Mouse (Mus musculus) limb, embryonic 11.5 days (tissue): ENCODE data around the gene Kdm4a. TPM values are rescaled to one million over a fixed set of nuclear protein-coding genes. Genes with fewer than 3 reads are reported as not detected.
A peak's percentile ranks its signal among the peaks of the same experiment; 100 is the strongest.

Source experiments
- ATAC-seq: fragments of 200-750 bp; cut with Nextera tagmentation; 2 replicates; pipeline ENCODE4 v1.8.0; 2017; ENCODE audit warnings: low read depth; ENCODE audit not compliant: insufficient number of reproducible peaks, low FRiP score, low TSS enrichment
- DNase-seq: peaks from one replicate; pipeline ENCODE4 v3.0.0-alpha.2; 2015; ENCODE audit warnings: low spot score
- H3K27ac ChIP-seq: fragments of 300-500 bp; sonication (generic); replicated peaks from 2 replicates; pipeline ENCODE4 v1.5.1; 2014; ENCODE audit warnings: low read depth, mild to moderate bottlenecking, low read length
- H3K27me3 ChIP-seq: fragments of 300-500 bp; sonication (generic); 2 replicates; pipeline ENCODE4 v1.6.1; 2014; ENCODE audit warnings: mild to moderate bottlenecking, low read length, mixed read lengths; ENCODE audit not compliant: control insufficient read depth, insufficient read depth
- H3K36me3 ChIP-seq: fragments of 300-500 bp; sonication (generic); 2 replicates; pipeline ENCODE4 v1.6.1; 2014; ENCODE audit warnings: mild to moderate bottlenecking, low read length, moderate library complexity, mixed read lengths; ENCODE audit not compliant: control insufficient read depth, insufficient read depth
- H3K4me1 ChIP-seq: fragments of 300-500 bp; sonication (generic); 2 replicates; pipeline ENCODE4 v1.6.1; 2014; ENCODE audit warnings: low read length, mixed read lengths; ENCODE audit not compliant: control insufficient read depth, insufficient read depth
- H3K4me2 ChIP-seq: fragments of 300-500 bp; sonication (generic); 2 replicates; pipeline ENCODE4 v1.6.1; 2014; ENCODE audit warnings: low read depth, mild to moderate bottlenecking, moderate library complexity; ENCODE audit not compliant: severe bottlenecking
- H3K4me3 ChIP-seq: fragments of 300-500 bp; sonication (generic); 2 replicates; pipeline ENCODE4 v1.5.1; 2014; ENCODE audit warnings: low read depth, low read length
- H3K9ac ChIP-seq: fragments of 300-500 bp; sonication (generic); 2 replicates; pipeline ENCODE4 v1.6.1; 2014; ENCODE audit warnings: mild to moderate bottlenecking, low read length
- H3K9me3 ChIP-seq: fragments of 300-500 bp; sonication (generic); 2 replicates; pipeline ENCODE4 v1.6.1; 2016; ENCODE audit warnings: low read length; ENCODE audit not compliant: control insufficient read depth
- WGBS: fragments of 180-500 bp; shearing (Covaris S2); extraction: QIAGEN DNeasy Blood & Tissue Kit; methylation state at CpG from one replicate; pipeline ENCODE4 v1.1.7; 2014; 5-methylcytosine and 5-hydroxymethylcytosine counted together
- polyA plus RNA-seq: library from polyadenylated mRNA; unstranded; fragments of >200 nt; fragmentation: Nextera tagmentation; extraction: Ambion mirVana; gene quantifications from 2 replicates; pipeline ENCODE4 v1.2.1, GENCODE M21; 2014

Kdm4a gene
- polyA plus RNA-seq, 1 experiment from 2014 or later = 63.9 TPM

DNA sequence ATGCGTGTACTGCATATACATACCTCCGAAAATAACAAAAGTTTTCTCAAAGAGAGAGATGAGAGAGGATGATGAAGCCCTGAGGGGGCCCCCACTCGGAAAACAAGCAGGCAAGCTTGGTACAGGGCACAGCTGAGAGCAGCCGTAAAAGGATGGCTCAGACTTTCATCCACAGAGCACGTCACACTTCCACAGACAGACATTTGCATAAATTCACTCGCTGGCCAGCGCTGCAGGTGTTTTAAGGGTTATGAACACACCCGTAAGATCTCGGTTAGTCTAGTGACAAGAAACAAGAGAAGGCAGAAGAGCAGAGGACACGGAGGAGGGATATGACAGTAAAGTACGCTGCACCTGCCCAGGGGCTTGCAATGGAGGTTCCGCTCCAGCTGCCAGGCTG is 7.4 kb downstream of the Kdm4a start:
- DNase-seq (no peak), ATAC-seq (no peak)
- no peaks in the 10 kb centered on the region for H3K9me3 ChIP-seq
- no peaks in the 10 kb centered on the region for H3K4me1 ChIP-seq
- no peak overlapping the region for H3K4me3 ChIP-seq
- no peak overlapping the region for H3K4me2 ChIP-seq
- 95% methylated on average over 12 of the region's 12 CpGs for WGBS
- peaks cover 48% of the 10 kb centered on the region for H3K36me3 ChIP-seq
- no peaks in the 10 kb centered on the region for H3K27me3 ChIP-seq
- H3K27ac ChIP-seq = no peak overlapping the region
- no peak overlapping the region for H3K9ac ChIP-seq

GRCm38 (mm10) chr4:118171006-118171405 is 8.8 kb downstream of the Kdm4a start:
- H3K9ac ChIP-seq = no peak overlapping the region

DNA sequence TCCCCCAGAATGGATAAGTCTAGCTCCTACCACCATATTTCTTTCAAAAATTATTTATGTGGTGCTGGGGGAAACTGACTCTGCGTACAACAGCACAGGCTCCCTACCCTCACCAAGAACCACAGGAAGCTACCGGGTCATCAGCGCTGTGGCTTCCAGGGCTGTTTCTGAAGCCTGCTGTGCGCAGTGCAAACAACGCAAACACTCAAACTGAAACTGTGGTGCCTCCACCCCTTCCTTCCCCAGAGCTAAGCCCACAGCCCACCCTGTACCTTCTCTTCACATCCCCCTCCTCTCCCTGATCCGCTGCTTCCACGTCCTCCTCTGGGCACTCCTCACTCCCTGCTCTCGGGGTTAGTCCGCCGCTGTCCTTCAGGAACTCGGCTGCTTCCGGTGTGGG is 17.7 kb downstream of the Kdm4a start:
- no peak for DNase-seq
- 96% methylated on average over 12 of the region's 12 CpGs for WGBS
- H3K9me3 ChIP-seq = no peaks in the 10 kb centered on the region
- no peak for ATAC-seq
- H3K36me3 ChIP-seq = peaks cover 71% of the 10 kb centered on the region
- no peak overlapping the region for H3K4me2 ChIP-seq
- H3K4me1 ChIP-seq = no peaks in the 10 kb centered on the region
- no peaks in the 10 kb centered on the region for H3K27me3 ChIP-seq
- H3K9ac ChIP-seq = no peak overlapping the region
- no peak overlapping the region for H3K27ac ChIP-seq
- H3K4me3 ChIP-seq = no peak overlapping the region

More at GRCm38 (mm10) chr4:118171006-118171405, 8.8 kb downstream of the Kdm4a start:
- ATAC-seq = no peak
- peaks cover 51% of the 10 kb centered on the region for H3K36me3 ChIP-seq
- H3K27ac ChIP-seq = no peak overlapping the region
- no peaks in the 10 kb centered on the region for H3K27me3 ChIP-seq
- H3K4me2 ChIP-seq = no peak overlapping the region
- peak; percentile 36 for DNase-seq
- H3K4me3 ChIP-seq = no peak overlapping the region
- no peaks in the 10 kb centered on the region for H3K9me3 ChIP-seq
- WGBS = 89% methylated on average over 9 of the region's 9 CpGs
- H3K4me1 ChIP-seq = no peaks in the 10 kb centered on the region

- Histone ChIP-seq H3K27me3 (no peaks in the 10 kb centered on the region), H3K9ac (no peak overlapping the region), H3K4me2 (no peak overlapping the region), H3K36me3 (peaks cover 56% of the 10 kb centered on the region), H3K4me1 (no peaks in the 10 kb centered on the region), H3K4me3 (no peak overlapping the region), H3K27ac (no peak overlapping the region), H3K9me3 (no peaks in the 10 kb centered on the region)
- no peak for DNase-seq
- 91% methylated on average over 3 of the region's 3 CpGs for WGBS
- no peak for ATAC-seq
Observed at GRCm38 (mm10) chr4:118157666-118158065, 22.2 kb downstream of the Kdm4a start.

- H3K9me3 ChIP-seq = no peaks in the 10 kb centered on the region
- H3K27ac ChIP-seq = no peak overlapping the region
- ATAC-seq (no peak), DNase-seq (no peak)
- H3K4me2 ChIP-seq = no peak overlapping the region
- H3K27me3 ChIP-seq = no peaks in the 10 kb centered on the region
- no peaks in the 10 kb centered on the region for H3K4me1 ChIP-seq
- 94% methylated on average over 15 of the region's 15 CpGs for WGBS
- H3K36me3 ChIP-seq = peaks cover 56% of the 10 kb centered on the region
- H3K9ac ChIP-seq = no peak overlapping the region
- H3K4me3 ChIP-seq = no peak overlapping the region
Observed at GRCm38 (mm10) chr4:118156559-118156958, 23.3 kb downstream of the Kdm4a start.

DNA sequence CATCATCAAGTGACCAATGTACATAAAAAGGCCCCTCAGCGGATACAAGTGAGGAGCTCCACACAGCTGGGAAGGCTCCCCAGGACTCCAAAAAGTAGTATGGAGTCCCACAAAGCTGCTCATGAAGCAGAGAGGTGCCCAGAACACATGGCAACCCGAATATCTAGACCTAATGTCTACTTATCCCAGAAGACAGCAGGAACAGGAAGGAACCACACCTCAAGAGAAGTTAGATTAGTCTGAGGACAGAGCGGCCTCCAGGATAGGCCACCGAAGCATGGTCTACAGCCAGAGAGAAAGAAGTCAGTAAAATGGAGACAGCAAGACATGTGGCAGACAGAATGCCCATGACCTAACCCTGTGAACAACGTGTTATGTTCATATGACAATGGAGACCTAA is 25.0 kb downstream of the Kdm4a start:
- no peak for DNase-seq
- Histone ChIP-seq H3K4me2 (no peak overlapping the region), H3K4me1 (no peaks in the 10 kb centered on the region), H3K4me3 (no peak overlapping the region), H3K36me3 (peaks cover 44% of the 10 kb centered on the region), H3K9me3 (no peaks in the 10 kb centered on the region), H3K27ac (no peak overlapping the region), H3K27me3 (no peaks in the 10 kb centered on the region), H3K9ac (no peak overlapping the region)
- ATAC-seq = no peak
- WGBS = 91% methylated on average over 5 of the region's 5 CpGs

DNA sequence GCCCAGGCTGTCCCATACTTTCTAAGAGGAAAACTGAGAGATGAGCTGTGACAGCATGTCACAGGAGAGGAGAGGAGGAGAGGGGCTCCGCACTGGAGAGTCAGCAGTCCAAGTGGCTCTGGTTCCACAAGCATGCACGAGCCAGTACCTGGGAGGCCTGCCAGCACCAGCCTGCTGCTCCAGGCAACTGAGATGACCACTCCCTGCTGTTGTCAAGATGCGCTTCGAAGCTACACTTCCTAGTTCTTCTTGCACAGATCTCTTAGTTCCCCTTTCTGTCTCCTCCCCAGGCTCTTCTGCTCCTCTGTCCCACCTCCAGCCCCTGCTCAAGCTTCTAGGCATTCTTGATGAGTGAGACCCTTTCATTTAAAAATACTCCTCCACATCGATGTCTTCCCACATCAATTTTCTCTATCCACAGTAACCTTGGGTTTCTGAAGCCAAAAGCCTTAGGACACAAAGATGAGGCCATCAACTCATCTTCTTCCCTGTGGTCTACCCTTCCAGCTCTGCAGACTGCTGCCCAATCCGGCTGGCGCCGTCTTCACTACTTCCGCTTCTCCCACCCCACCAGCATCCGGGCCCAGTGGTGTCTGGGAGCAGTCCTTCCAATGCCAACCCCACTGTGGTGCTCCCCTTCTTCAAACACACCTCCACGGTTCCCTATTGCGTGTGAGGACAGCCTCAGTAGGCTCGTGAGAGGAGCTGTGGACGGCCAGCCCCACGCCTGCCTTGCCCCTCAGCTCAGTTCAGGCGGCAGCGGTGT is 27.6 kb downstream of the Kdm4a start:
- 93% methylated on average over 17 of the region's 17 CpGs for WGBS
- Histone ChIP-seq H3K4me3 (no peak overlapping the region), H3K27me3 (no peaks in the 10 kb centered on the region), H3K4me1 (no peaks in the 10 kb centered on the region), H3K9me3 (no peaks in the 10 kb centered on the region), H3K4me2 (no peak overlapping the region), H3K9ac (no peak overlapping the region), H3K36me3 (peaks cover 32% of the 10 kb centered on the region), H3K27ac (no peak overlapping the region)
- ATAC-seq (no peak), DNase-seq (no peak)

- Histone ChIP-seq H3K27ac (no peak overlapping the region), H3K4me2 (no peak overlapping the region), H3K27me3 (no peaks in the 10 kb centered on the region), H3K36me3 (peaks cover 41% of the 10 kb centered on the region), H3K4me3 (no peak overlapping the region), H3K9ac (no peak overlapping the region), H3K4me1 (no peaks in the 10 kb centered on the region), H3K9me3 (no peaks in the 10 kb centered on the region)
- ATAC-seq (no peak), DNase-seq (no peak)
- 92% methylated on average over 7 of the region's 7 CpGs for WGBS
Observed at GRCm38 (mm10) chr4:118150804-118151203, 29.0 kb downstream of the Kdm4a start.
